Mouse (Mus musculus) stomach, postnatal 0 days (tissue): Measurements from ENCODE around the gene Acvrl1. TPM values are rescaled to one million over a fixed set of nuclear protein-coding genes. Genes with fewer than 3 reads are reported as not detected.
A peak's percentile ranks its signal among the peaks of the same experiment; 100 is the strongest.

ENCODE experiments used
- ATAC-seq: fragments of 200-750 bp; cut with Nextera tagmentation; 2 replicates; pipeline ENCODE4 v1.8.0; 2017; ENCODE audit not compliant: low FRiP score, low TSS enrichment
- DNase-seq: peaks from one replicate; pipeline ENCODE4 v3.0.0-alpha.2; 2016; ENCODE audit warnings: low spot score
- H3K27ac ChIP-seq: fragments of 300-500 bp; sonication (generic); replicated peaks from 2 replicates; pipeline ENCODE4 v1.5.1; 2014; ENCODE audit warnings: mild to moderate bottlenecking, control low read depth
- H3K27me3 ChIP-seq: fragments of 300-500 bp; sonication (generic); 2 replicates; pipeline ENCODE4 v1.6.1; 2014; ENCODE audit warnings: low read length; ENCODE audit not compliant: control insufficient read depth, insufficient read depth
- H3K36me3 ChIP-seq: fragments of 300-500 bp; sonication (generic); 2 replicates; pipeline ENCODE4 v1.6.1; 2014; ENCODE audit warnings: low read length, mixed read lengths; ENCODE audit not compliant: control insufficient read depth, insufficient read depth
- H3K4me1 ChIP-seq: fragments of 300-500 bp; sonication (generic); replicated peaks from 2 replicates; pipeline ENCODE4 v1.6.1; 2014; ENCODE audit warnings: antibody characterized with exemption; ENCODE audit not compliant: control insufficient read depth, insufficient read depth
- H3K4me2 ChIP-seq: fragments of 300-500 bp; sonication (generic); replicated peaks from 2 replicates; pipeline ENCODE4 v1.6.1; 2014; ENCODE audit warnings: low read depth, mild to moderate bottlenecking, control low read depth, moderate library complexity
- H3K4me3 ChIP-seq: fragments of 300-500 bp; sonication (generic); 2 replicates; pipeline ENCODE4 v1.5.1; 2014; ENCODE audit warnings: low read depth, low read length, control low read depth
- H3K9ac ChIP-seq: fragments of 300-500 bp; sonication (generic); 2 replicates; pipeline ENCODE4 v1.6.1; 2014; ENCODE audit warnings: mild to moderate bottlenecking, low read length, control low read depth, mixed read lengths
- H3K9me3 ChIP-seq: fragments of 300-500 bp; sonication (generic); 2 replicates; pipeline ENCODE4 v1.6.1; 2016; ENCODE audit warnings: low read length; ENCODE audit not compliant: control insufficient read depth
- CTCF ChIP-seq: IDR thresholded peaks from 2 replicates; pipeline ENCODE4 v1.5.1; 2016; ENCODE audit warnings: antibody characterized with exemption, low read depth, mild to moderate bottlenecking, moderate library complexity
- EP300 ChIP-seq: optimal IDR thresholded peaks from 2 replicates; pipeline ENCODE3; 2016; ENCODE audit warnings: antibody characterized with exemption
- WGBS: fragments of 180-500 bp; shearing (Covaris S2); extraction: QIAGEN DNeasy Blood & Tissue Kit; methylation state at CpG from one replicate; pipeline ENCODE4 v1.1.7; 2014; 5-methylcytosine and 5-hydroxymethylcytosine counted together
- polyA plus RNA-seq: library from polyadenylated mRNA; unstranded; fragments of >200 nt; fragmentation: Nextera tagmentation; extraction: Ambion mirVana; gene quantifications from 2 replicates; pipeline ENCODE4 v1.2.1, GENCODE M21; 2015

The Acvrl1 gene
- polyA plus RNA-seq, 1 experiment from 2014 or later, result 15.2 TPM

- 0 out of 2 replicates have a peak overlapping the region, but pooled peaks have one; percentile 0 for H3K9ac ChIP-seq
- 36% methylated on average over 5 of the region's 5 CpGs for WGBS
- H3K4me3 ChIP-seq, result no peak overlapping the region
- no peak for ATAC-seq
- DNase-seq, result no peak
- no peaks in the 10 kb centered on the region for H3K36me3 ChIP-seq
- H3K27ac ChIP-seq, result peak overlapping the region; percentile 65
- no peaks in the 10 kb centered on the region for H3K27me3 ChIP-seq
- H3K4me2 ChIP-seq, result no peak overlapping the region
- no peaks in the 10 kb centered on the region for H3K9me3 ChIP-seq
- TF ChIP-seq EP300 (no peak), CTCF (no peak; the same call in 1 of the 2 replicates)
- H3K4me1 ChIP-seq, result peaks cover 13% of the 10 kb centered on the region
Observed at GRCm38 (mm10) chr15:101181106-101181466, 52.8 kb downstream of the Acvrl1 start.

- H3K4me3 ChIP-seq, result no peak overlapping the region
- H3K27ac ChIP-seq, result peak overlapping the region; percentile 65
- no peaks in the 10 kb centered on the region for H3K27me3 ChIP-seq
- WGBS, result 57% methylated on average over 4 of the region's 4 CpGs
- no peak for TF ChIP-seq EP300
- TF ChIP-seq CTCF, result no peak
- ATAC-seq (no peak), DNase-seq (no peak)
- 0 out of 2 replicates have a peak overlapping the region, but pooled peaks have one; percentile 0 for H3K9ac ChIP-seq
- peaks cover 13% of the 10 kb centered on the region for H3K4me1 ChIP-seq
- no peaks in the 10 kb centered on the region for H3K9me3 ChIP-seq
- H3K36me3 ChIP-seq, result 0 out of 2 replicates have a peak, but pooled peaks cover 2% of the 10 kb centered on the region
- no peak overlapping the region for H3K4me2 ChIP-seq
Observed at GRCm38 (mm10) chr15:101181500-101181899, 53.2 kb downstream of the Acvrl1 start.

DNA sequence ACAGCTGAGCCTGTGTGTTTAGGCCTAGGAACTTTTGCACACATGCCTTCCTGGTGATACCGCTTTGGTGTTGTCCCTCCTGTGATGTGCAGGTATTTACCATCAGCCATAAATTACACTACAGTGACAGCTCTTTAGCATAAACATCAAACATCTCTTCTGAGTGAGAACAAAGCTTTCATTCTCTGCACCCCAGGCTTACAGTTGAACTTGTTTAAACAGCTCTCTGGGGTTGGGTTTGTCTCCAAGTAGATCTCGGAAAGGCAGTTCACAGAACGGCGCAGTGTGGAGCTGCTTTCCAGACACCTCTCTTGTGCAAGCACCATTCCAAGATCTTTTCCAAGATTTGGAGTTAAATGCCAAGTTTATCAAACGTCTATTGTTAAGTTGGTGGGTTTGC is 54.4 kb downstream of the Acvrl1 start:
- H3K4me2 ChIP-seq, result no peak overlapping the region
- H3K9ac ChIP-seq, result no peak overlapping the region
- DNase-seq, result no peak

DNA sequence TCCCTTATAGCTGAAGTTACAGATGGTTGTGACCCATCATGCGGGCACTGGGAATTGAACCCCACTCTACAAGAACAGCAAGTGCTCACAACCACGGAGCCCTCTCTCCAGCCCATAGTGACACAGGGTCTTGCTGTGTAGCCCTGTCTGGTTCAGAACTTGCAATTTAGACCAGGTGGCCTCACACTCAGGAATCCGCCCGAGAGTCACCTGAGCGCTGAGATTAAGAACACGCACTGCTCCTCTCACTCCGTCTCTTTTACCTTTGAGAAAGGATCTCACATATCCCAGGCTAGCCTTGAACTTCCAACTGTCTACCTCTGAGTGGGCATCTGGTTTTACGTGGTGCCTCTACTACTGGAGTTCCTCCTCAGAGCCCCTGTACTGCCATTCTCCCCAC is 56.0 kb downstream of the Acvrl1 start:
- no peak for ATAC-seq

More for the DNA sequence above, 54.4 kb downstream of the Acvrl1 start:
- peak overlapping the region; percentile 86 for H3K27ac ChIP-seq
- WGBS, result 17% methylated on average over 5 of the region's 5 CpGs
- peaks cover 13% of the 10 kb centered on the region for H3K4me1 ChIP-seq
- 0 out of 2 replicates have a peak, but pooled peaks cover 2% of the 10 kb centered on the region for H3K36me3 ChIP-seq
- H3K27me3 ChIP-seq, result no peaks in the 10 kb centered on the region
- peak; percentile 47 for ATAC-seq
- no peak overlapping the region for H3K4me3 ChIP-seq
- no peaks in the 10 kb centered on the region for H3K9me3 ChIP-seq
- TF ChIP-seq CTCF (no peak), EP300 (no peak)

GRCm38 (mm10) chr15:101185549-101185948 is 57.2 kb downstream of the Acvrl1 start:
- Histone ChIP-seq H3K4me3 (no peak overlapping the region), H3K9ac (no peak overlapping the region), H3K27ac (no peak overlapping the region), H3K27me3 (no peaks in the 10 kb centered on the region), H3K9me3 (no peaks in the 10 kb centered on the region), H3K4me1 (peaks cover 7% of the 10 kb centered on the region), H3K36me3 (0 out of 2 replicates have a peak, but pooled peaks cover 2% of the 10 kb centered on the region), H3K4me2 (no peak overlapping the region)
- no peak for DNase-seq
- WGBS, result 91% methylated on average over 3 of the region's 3 CpGs
- no peak for ATAC-seq
- TF ChIP-seq CTCF, result peak; percentile 50
- TF ChIP-seq EP300, result no peak

More for the DNA sequence above, 56.0 kb downstream of the Acvrl1 start:
- Histone ChIP-seq H3K4me1 (peaks cover 7% of the 10 kb centered on the region), H3K36me3 (0 out of 2 replicates have a peak, but pooled peaks cover 2% of the 10 kb centered on the region), H3K27ac (peak overlapping the region; percentile 53; the same call in 1 of the 2 replicates), H3K4me2 (no peak overlapping the region), H3K9ac (no peak overlapping the region), H3K9me3 (no peaks in the 10 kb centered on the region), H3K4me3 (no peak overlapping the region), H3K27me3 (no peaks in the 10 kb centered on the region)
- 83% methylated on average over 8 of the region's 8 CpGs for WGBS
- TF ChIP-seq EP300 (no peak), CTCF (no peak)
- DNase-seq, result no peak

GRCm38 (mm10) chr15:101187907-101188306 is 59.6 kb downstream of the Acvrl1 start:
- ATAC-seq (no peak), DNase-seq (peak; percentile 52)
- H3K36me3 ChIP-seq, result 0 out of 2 replicates have a peak, but pooled peaks cover 2% of the 10 kb centered on the region
- no peaks in the 10 kb centered on the region for H3K9me3 ChIP-seq
- no peak overlapping the region for H3K27ac ChIP-seq
- H3K27me3 ChIP-seq, result no peaks in the 10 kb centered on the region
- H3K4me2 ChIP-seq, result no peak overlapping the region
- H3K4me1 ChIP-seq, result peaks cover 3% of the 10 kb centered on the region; the same call in 1 of the 2 replicates
- H3K9ac ChIP-seq, result no peak overlapping the region
- H3K4me3 ChIP-seq, result no peak overlapping the region
- 59% methylated on average over 5 of the region's 5 CpGs for WGBS
- TF ChIP-seq CTCF (peak; percentile 65), EP300 (no peak)
